Mouse (Mus musculus) stomach, postnatal 0 days (tissue): ENCODE measurements around the gene Sgsm3.

ENCODE experiments used
- CTCF ChIP-seq: IDR thresholded peaks from 2 replicates; pipeline ENCODE4 v1.5.1; 2016; ENCODE audit warnings: antibody characterized with exemption, low read depth, mild to moderate bottlenecking, moderate library complexity
- EP300 ChIP-seq: optimal IDR thresholded peaks from 2 replicates; pipeline ENCODE3; 2016; ENCODE audit warnings: antibody characterized with exemption

DNA sequence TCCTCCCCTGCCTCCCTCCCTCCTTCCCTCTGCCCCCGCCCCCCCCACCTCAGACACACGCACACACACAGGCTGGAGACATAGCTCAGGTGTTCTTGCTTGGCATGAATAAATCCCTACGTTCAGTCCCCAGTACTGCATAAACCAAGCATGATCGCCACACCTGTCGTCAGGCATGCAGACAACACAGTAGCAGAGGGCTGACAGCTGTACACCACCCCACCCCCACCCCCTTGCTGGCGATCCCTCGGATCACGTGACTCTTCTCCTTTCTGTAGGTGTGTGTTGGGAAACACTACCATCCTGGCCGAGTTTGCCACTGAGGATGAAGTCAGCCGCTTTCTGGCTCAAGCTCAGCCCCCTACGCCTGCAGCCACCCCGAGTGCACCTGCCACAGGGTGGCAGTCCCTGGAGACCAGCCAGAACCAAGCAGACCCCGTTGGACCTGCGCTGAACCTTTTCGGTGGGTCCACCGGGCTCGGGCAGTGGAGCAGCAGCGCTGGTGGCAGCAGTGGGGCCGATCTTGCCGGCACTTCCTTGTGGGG, 48.7 kb upstream of the Sgsm3 start:
- TF ChIP-seq CTCF = no peak
- no peak for TF ChIP-seq EP300
